Mouse (Mus musculus) bone marrow, adult 2 months (tissue): Measurements from ENCODE around the gene Olfr1048. TPM values are rescaled to one million over a fixed set of nuclear protein-coding genes. Genes with fewer than 3 reads are reported as not detected.
"Not testable (repeated sequence)": the region's sequence is repeated elsewhere in the genome, so short reads cannot be mapped to it uniquely, and the experiment has no call there.

ENCODE experiments used
- H3K27ac ChIP-seq: fragments of 200-500 bp; 2 replicates; pipeline ENCODE4 v1.5.1; 2012; ENCODE audit warnings: low read depth, mild to moderate bottlenecking, control low read depth, inconsistent platforms, low read length; ENCODE audit not compliant: control insufficient read depth, poor library complexity, insufficient read depth
- H3K4me1 ChIP-seq: fragments of 200-500 bp; 2 replicates; pipeline ENCODE4 v1.6.1; 2011; ENCODE audit warnings: low read length; ENCODE audit not compliant: control insufficient read depth, insufficient read depth
- H3K4me3 ChIP-seq: fragments of 200-500 bp; replicated peaks from 2 replicates; pipeline ENCODE3; 2011; ENCODE audit warnings: mild to moderate bottlenecking, low read depth, low read length, control low read depth; ENCODE audit not compliant: control insufficient read depth
- CTCF ChIP-seq: fragments of 200-500 bp; IDR thresholded peaks from 2 replicates; pipeline ENCODE4 v1.5.1; 2011; ENCODE audit warnings: low read length, control low read depth; ENCODE audit not compliant: control insufficient read depth, insufficient read depth
- POLR2A ChIP-seq: fragments of 200-500 bp; IDR thresholded peaks from 2 replicates; pipeline ENCODE4 v1.6.1; 2011; ENCODE audit warnings: low read depth, mild to moderate bottlenecking, control low read depth, low read length, borderline replicate concordance; ENCODE audit not compliant: control insufficient read depth
- WGBS: fragments of 180-500 bp; shearing (Covaris S2); methylation state at CpG from one replicate; pipeline ENCODE4 v1.1.7; 2018; 5-methylcytosine and 5-hydroxymethylcytosine counted together
- polyA plus RNA-seq: library from polyadenylated mRNA; stranded (reverse); fragments of >200 nt; gene quantifications from 2 replicates; pipeline ENCODE4 v1.2.4, GENCODE M21; 2011; ENCODE audit warnings: low replicate concordance; ENCODE audit not compliant: missing spikeins, insufficient read depth, insufficient read length

Olfr1048 gene
- not detected in 2 replicates for polyA plus RNA-seq

- H3K4me1 ChIP-seq, result no peaks in the 10 kb centered on the region
- no peak within 1 kb of the TSS for H3K4me3 ChIP-seq
- TF ChIP-seq POLR2A (no peak), CTCF (no peak)
- no peak within 1 kb of the TSS for H3K27ac ChIP-seq
Observed at GRCm38 (mm10) chr2:86240189-86240588, at the start of gene Olfr1048. Gene Olfr1048 (minus strand): TSS chr2:86240289.

GRCm38 (mm10) chr2:86278988-86279387 is 38.9 kb upstream of the Olfr1048 start, which contains the start of gene Olfr1051:
Gene Olfr1051 (minus strand): TSS chr2:86279088.
- not testable (repeated sequence) for H3K4me3 ChIP-seq, H3K27ac ChIP-seq, H3K4me1 ChIP-seq

- H3K4me3 ChIP-seq, result not testable (repeated sequence)
Observed at GRCm38 (mm10) chr2:86258228-86258627, 18.1 kb upstream of the Olfr1048 start, which contains the start of gene Olfr1049. Gene Olfr1049 (minus strand): TSS chr2:86258328.

GRCm38 (mm10) chr2:86231301-86231700 is 8.8 kb downstream of the Olfr1048 start, which contains the start of gene Olfr1047:
Gene Olfr1047 (minus strand): TSS chr2:86231401.
- WGBS, result 88% methylated on average over 1 of the region's 1 CpGs
- Histone ChIP-seq H3K4me1 (no peaks in the 10 kb centered on the region), H3K4me3 (no peak within 1 kb of the TSS), H3K27ac (no peak within 1 kb of the TSS)
- TF ChIP-seq POLR2A (no peak), CTCF (no peak)

More at GRCm38 (mm10) chr2:86258228-86258627, 18.1 kb upstream of the Olfr1048 start, which contains the start of gene Olfr1049:
- H3K4me1 ChIP-seq, H3K27ac ChIP-seq: not testable (repeated sequence)

- Histone ChIP-seq H3K27ac (no peak within 1 kb of the TSS), H3K4me3 (no peak within 1 kb of the TSS), H3K4me1 (no peaks in the 10 kb centered on the region)
- 61% methylated on average over 2 of the region's 2 CpGs for WGBS
- TF ChIP-seq POLR2A, result no peak
- no peak for TF ChIP-seq CTCF
Observed at GRCm38 (mm10) chr2:86219214-86219613, 20.9 kb downstream of the Olfr1048 start, which contains the start of gene Olfr1046. Gene Olfr1046 (minus strand): TSS chr2:86219314.

GRCm38 (mm10) chr2:86202909-86203308 is 37.2 kb downstream of the Olfr1048 start, which contains the start of gene Olfr1045:
Gene Olfr1045 (minus strand): TSS chr2:86203009.
- Histone ChIP-seq H3K4me1 (no peaks in the 10 kb centered on the region), H3K4me3 (no peak within 1 kb of the TSS), H3K27ac (no peak within 1 kb of the TSS)
- no peak for TF ChIP-seq POLR2A
- no peak for TF ChIP-seq CTCF

GRCm38 (mm10) chr2:86195863-86196262 is 44.2 kb downstream of the Olfr1048 start:
- Histone ChIP-seq H3K4me1 (no peaks in the 10 kb centered on the region), H3K4me3 (no peak overlapping the region), H3K27ac (no peak overlapping the region)
- TF ChIP-seq POLR2A (no peak), CTCF (no peak)
- 40% methylated on average over 1 of the region's 1 CpGs for WGBS

GRCm38 (mm10) chr2:86185583-86185982 is 54.5 kb downstream of the Olfr1048 start, which contains the start of gene Olfr52:
Gene Olfr52 (minus strand): TSS chr2:86185683.
- H3K27ac ChIP-seq, result no peak within 1 kb of the TSS
- H3K4me1 ChIP-seq, result no peaks in the 10 kb centered on the region
- no peak within 1 kb of the TSS for H3K4me3 ChIP-seq
- TF ChIP-seq CTCF (no peak), POLR2A (no peak)

Other genes with a start within 250 kb of the Olfr1048 start
- gene Olfr1031, start 250.0 kb downstream of the Olfr1048 start, polyA plus RNA-seq, result not detected in 2 replicates
- not detected in 2 replicates for gene Olfr1032, start 234.7 kb downstream of the Olfr1048 start, polyA plus RNA-seq
- gene Olfr1033, start 219.7 kb downstream of the Olfr1048 start, polyA plus RNA-seq, result not detected in 2 replicates
- not detected in 2 replicates for gene Olfr1034, start 194.4 kb downstream of the Olfr1048 start, polyA plus RNA-seq
- gene Olfr1036, start 166.3 kb downstream of the Olfr1048 start, polyA plus RNA-seq, result not detected in 2 replicates
- gene Olfr1037, start 152.9 kb downstream of the Olfr1048 start, polyA plus RNA-seq, result not detected in 2 replicates
- gene Olfr1039, start 104.4 kb downstream of the Olfr1048 start, polyA plus RNA-seq, result not detected in 2 replicates
- gene Olfr1040, start 93.6 kb downstream of the Olfr1048 start, polyA plus RNA-seq, result not detected in 2 replicates
- gene Olfr1042, start 78.5 kb downstream of the Olfr1048 start, polyA plus RNA-seq, result not detected in 2 replicates
- gene Olfr1043, start 72.8 kb downstream of the Olfr1048 start, polyA plus RNA-seq, result not detected in 2 replicates
- not detected in 2 replicates for gene Olfr1044, start 62.5 kb downstream of the Olfr1048 start, polyA plus RNA-seq
- gene Olfr52, start 54.6 kb downstream of the Olfr1048 start, polyA plus RNA-seq, result not detected in 2 replicates
- not detected in 2 replicates for gene Olfr1045, start 37.3 kb downstream of the Olfr1048 start, polyA plus RNA-seq
- not detected in 2 replicates for gene Olfr1046, start 21.0 kb downstream of the Olfr1048 start, polyA plus RNA-seq
- gene Olfr1047, start 8.9 kb downstream of the Olfr1048 start, polyA plus RNA-seq, result not detected in 2 replicates
- not detected in 2 replicates for gene Olfr1049, start 18.0 kb upstream of the Olfr1048 start, polyA plus RNA-seq
- gene Olfr1051, start 38.8 kb upstream of the Olfr1048 start, polyA plus RNA-seq, result not detected in 2 replicates
- not detected in 2 replicates for gene Olfr1052, start 52.2 kb upstream of the Olfr1048 start, polyA plus RNA-seq
- not detected in 2 replicates for gene Olfr1053, start 75.0 kb upstream of the Olfr1048 start, polyA plus RNA-seq
- gene Olfr1054, start 95.1 kb upstream of the Olfr1048 start, polyA plus RNA-seq, result not detected in 2 replicates
- not detected in 2 replicates for gene Olfr1055, start 110.0 kb upstream of the Olfr1048 start, polyA plus RNA-seq
- not detected in 2 replicates for gene Olfr1056, start 122.2 kb upstream of the Olfr1048 start, polyA plus RNA-seq
- gene Olfr1057, start 138.1 kb upstream of the Olfr1048 start, polyA plus RNA-seq, result not detected in 2 replicates
- not detected in 2 replicates for gene Olfr1058, start 148.3 kb upstream of the Olfr1048 start, polyA plus RNA-seq
- gene Olfr1061, start 173.8 kb upstream of the Olfr1048 start, polyA plus RNA-seq, result not detected in 2 replicates
- gene Olfr1062, start 186.5 kb upstream of the Olfr1048 start, polyA plus RNA-seq, result 0.45 and 0.97 TPM in 2 replicates
- not detected in 2 replicates for gene Olfr1065, start 210.3 kb upstream of the Olfr1048 start, polyA plus RNA-seq
- gene Olfr1066, start 216.0 kb upstream of the Olfr1048 start, polyA plus RNA-seq, result not detected in 2 replicates
- not detected in 2 replicates for gene Olfr228, start 247.1 kb upstream of the Olfr1048 start, polyA plus RNA-seq